Mouse (Mus musculus): Measurements from ENCODE around the gene Rexo2. TPM values are rescaled to one million over a fixed set of nuclear protein-coding genes. Genes with fewer than 3 reads are reported as not detected.

Rexo2 gene
- total and polyA plus RNA-seq, 3 experiments: 190 to 338 TPM; not detected in 1

DNA sequence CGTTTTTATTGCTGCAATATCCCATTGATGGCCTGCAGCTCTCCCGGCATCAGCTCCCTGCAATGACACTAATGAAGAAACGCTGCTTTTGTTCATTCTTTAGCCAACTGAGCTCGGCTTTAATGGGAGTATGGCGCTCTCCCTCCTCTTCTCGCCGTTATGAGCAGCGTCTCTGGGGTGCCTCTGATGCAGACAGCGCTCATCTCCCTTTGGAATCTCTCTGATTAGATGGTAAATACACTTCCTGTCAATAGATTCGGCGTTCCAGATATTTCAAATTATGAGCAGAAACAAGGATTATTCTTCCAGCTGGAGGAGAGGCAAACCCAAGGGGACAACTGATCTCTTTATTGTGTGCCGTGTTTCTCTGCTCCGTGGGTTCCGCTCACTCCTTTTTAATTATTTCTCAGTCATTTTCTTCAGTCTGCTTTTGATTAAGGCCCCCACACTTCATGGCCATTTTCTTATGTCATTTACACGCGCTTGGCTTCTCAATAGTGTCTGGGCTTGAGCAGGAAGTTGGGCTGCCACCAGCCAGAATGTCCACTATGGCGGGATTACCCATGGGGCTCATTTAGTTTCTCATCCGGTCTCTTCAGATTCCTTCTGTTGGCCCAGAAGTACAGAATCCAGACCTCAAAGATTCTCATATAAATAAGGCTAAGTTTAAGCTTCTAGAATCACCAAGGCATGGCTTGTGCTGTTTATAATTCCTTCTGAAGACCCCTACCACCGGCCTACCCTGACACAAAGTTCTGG is 37.1 kb upstream of the Rexo2 start:
- Histone ChIP-seq H3K4me1 (ENCODE audit: control insufficient read depth in 1 of 2, insufficient read depth in 2 of 2, low read length in 2 of 2) (no peaks in the 10 kb centered on the region), H3K27ac (ENCODE audit: control insufficient read depth, low read depth, low read length) (no peak overlapping the region), H3K9ac (ENCODE audit: control insufficient read depth, low read depth, low read length, poor library complexity, severe bottlenecking) (no peak overlapping the region), H3K36me3 (ENCODE audit: control insufficient read depth in 1 of 2, insufficient read depth in 2 of 2, low read length in 2 of 2) (no peaks in the 10 kb centered on the region), H3K4me3 (ENCODE audit: control insufficient read depth in 1 of 2, insufficient read depth in 1 of 2, low read depth in 2 of 2, low read length in 2 of 2) (no peak overlapping the region), H3K27me3 (ENCODE audit: control insufficient read depth in 1 of 2, insufficient read depth in 2 of 2, low read length in 2 of 2) (peaks cover 0 to 1% of the 10 kb centered on the region in 2 experiments; a peak in 2 of 4 replicates), H3K9me3 (replicated peaks; ENCODE audit: insufficient read depth, low read length) (no peaks in the 10 kb centered on the region), H3K79me2 (ENCODE audit: control insufficient read depth, insufficient read depth, low read length, poor library complexity) (no peaks in the 10 kb centered on the region)
- DNase-seq (ENCODE audit: low read depth, low spot score): no peak
- TF ChIP-seq CTCF (IDR thresholded peaks at IDR 0.05 in 2 of 3, conservative IDR thresholded peaks at IDR 0.05 in 1 of 3; ENCODE audit: control insufficient read depth in 1 of 3, insufficient read depth in 1 of 3, low read depth in 2 of 3, low read length in 3 of 3, poor library complexity in 1 of 3, severe bottlenecking in 1 of 3): no peak
- no peak for TF ChIP-seq UBTF (IDR thresholded peaks at IDR 0.05; ENCODE audit: borderline replicate concordance, insufficient read depth, low read depth, low read length)
- no peak for TF ChIP-seq SMC3 (IDR thresholded peaks at IDR 0.05; ENCODE audit: low read depth, low read length)
- no peak for TF ChIP-seq MYC (IDR thresholded peaks at IDR 0.05; ENCODE audit: low read depth, low read length)
- TF ChIP-seq CHD2 (IDR thresholded peaks at IDR 0.05; ENCODE audit: low read length): no peak
- TF ChIP-seq USF1 (IDR thresholded peaks at IDR 0.05; ENCODE audit: low read depth, low read length): no peak
- TF ChIP-seq MXI1 (IDR thresholded peaks at IDR 0.05; ENCODE audit: low read depth, low read length): no peak
- TF ChIP-seq POLR2A (IDR thresholded peaks at IDR 0.05; ENCODE audit: control insufficient read depth in 1 of 2, insufficient read depth in 1 of 2, low read depth in 1 of 2, low read length in 2 of 2, poor library complexity in 1 of 2): no peak
- TF ChIP-seq TAL1 (IDR thresholded peaks at IDR 0.05; ENCODE audit: low read length): no peak
- TF ChIP-seq TCF12 (IDR thresholded peaks at IDR 0.05; ENCODE audit: low read depth, low read length): no peak
- no peak for TF ChIP-seq NELFE (IDR thresholded peaks at IDR 0.05; ENCODE audit: low read depth, low read length)

DNA sequence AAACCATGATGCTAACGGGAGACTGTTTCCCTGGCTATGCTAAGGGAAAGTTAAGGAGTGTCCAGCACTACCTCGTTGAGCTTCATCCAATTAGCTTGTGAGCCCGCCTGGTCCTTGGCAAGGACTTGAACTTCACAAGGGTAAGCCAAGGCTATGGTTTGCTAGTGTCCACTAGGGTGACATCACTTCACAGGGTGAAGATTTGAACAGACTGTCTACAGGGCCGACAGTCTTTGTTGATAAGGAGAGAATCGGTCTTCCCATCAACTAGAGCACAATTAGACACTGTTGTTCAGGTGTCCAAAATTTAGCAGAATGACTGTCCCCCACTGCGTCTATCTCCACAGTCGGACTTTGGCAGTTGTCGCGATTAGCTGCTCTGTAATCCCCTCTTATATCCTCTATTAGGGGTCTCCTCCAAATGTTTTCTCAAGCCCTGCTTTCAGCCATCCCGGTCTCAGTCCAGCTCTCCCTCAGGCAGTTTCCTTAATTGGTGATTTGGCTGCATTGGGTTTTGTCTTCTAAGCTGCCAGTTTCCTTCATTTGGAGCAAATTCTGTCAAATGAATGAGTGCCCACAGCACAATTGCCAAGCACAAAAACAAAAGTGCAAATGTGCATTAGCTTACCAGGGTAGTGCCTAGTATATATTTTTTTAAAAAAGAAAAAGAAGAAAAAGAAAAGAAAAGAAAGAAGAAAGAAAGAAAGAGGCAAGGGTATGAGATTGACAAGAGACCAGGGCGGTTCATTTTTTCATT is 36.4 kb upstream of the Rexo2 start:
- Histone ChIP-seq H3K4me3 (ENCODE audit: control insufficient read depth in 1 of 2, insufficient read depth in 1 of 2, low read depth in 2 of 2, low read length in 2 of 2) (no peak overlapping the region), H3K9ac (ENCODE audit: control insufficient read depth, low read depth, low read length, poor library complexity, severe bottlenecking) (no peak overlapping the region), H3K79me2 (ENCODE audit: control insufficient read depth, insufficient read depth, low read length, poor library complexity) (no peaks in the 10 kb centered on the region), H3K4me1 (ENCODE audit: control insufficient read depth in 1 of 2, insufficient read depth in 2 of 2, low read length in 2 of 2) (no peaks in the 10 kb centered on the region), H3K27ac (ENCODE audit: control insufficient read depth, low read depth, low read length) (no peak overlapping the region), H3K9me3 (replicated peaks; ENCODE audit: insufficient read depth, low read length) (no peaks in the 10 kb centered on the region), H3K27me3 (ENCODE audit: control insufficient read depth in 1 of 2, insufficient read depth in 2 of 2, low read length in 2 of 2) (peaks cover 0 to 1% of the 10 kb centered on the region in 2 experiments; a peak in 2 of 4 replicates), H3K36me3 (ENCODE audit: control insufficient read depth in 1 of 2, insufficient read depth in 2 of 2, low read length in 2 of 2) (no peaks in the 10 kb centered on the region)
- TF ChIP-seq GABPA (IDR thresholded peaks at IDR 0.05; ENCODE audit: low read depth, low read length) (no peak), E2F4 (IDR thresholded peaks at IDR 0.05; ENCODE audit: borderline replicate concordance, low read depth, low read length) (no peak), TCF12 (IDR thresholded peaks at IDR 0.05; ENCODE audit: low read depth, low read length) (no peak), RAD21 (IDR thresholded peaks at IDR 0.05; ENCODE audit: low read depth, low read length) (no peak), POLR2AphosphoS2 (IDR thresholded peaks at IDR 0.05; ENCODE audit: low read length) (no peak), RCOR1 (IDR thresholded peaks at IDR 0.05; ENCODE audit: low read depth, low read length) (no peak), ZMIZ1 (IDR thresholded peaks at IDR 0.05; ENCODE audit: low read depth, low read length) (no peak), HCFC1 (IDR thresholded peaks at IDR 0.05; ENCODE audit: low read depth, low read length) (no peak), POLR2A (IDR thresholded peaks at IDR 0.05; ENCODE audit: control insufficient read depth in 1 of 2, insufficient read depth in 1 of 2, low read depth in 1 of 2, low read length in 2 of 2, poor library complexity in 1 of 2) (no peak), GATA1 (IDR thresholded peaks at IDR 0.05; ENCODE audit: low read depth, low read length) (no peak), MYB (IDR thresholded peaks at IDR 0.05; ENCODE audit: low read depth, low read length) (no peak), USF2 (IDR thresholded peaks at IDR 0.05; ENCODE audit: borderline replicate concordance in 1 of 2, insufficient read depth in 1 of 2, low read depth in 1 of 2, low read length in 2 of 2) (no peak), MAFK (IDR thresholded peaks at IDR 0.05; ENCODE audit: borderline replicate concordance, low read depth, low read length) (no peak), MAX (IDR thresholded peaks at IDR 0.05; ENCODE audit: low read length) (no peak), KAT2A (conservative IDR thresholded peaks at IDR 0.05; ENCODE audit: low read depth, low read length) (no peak), CTCF (IDR thresholded peaks at IDR 0.05 in 2 of 3, conservative IDR thresholded peaks at IDR 0.05 in 1 of 3; ENCODE audit: control insufficient read depth in 1 of 3, insufficient read depth in 1 of 3, low read depth in 2 of 3, low read length in 3 of 3, poor library complexity in 1 of 3, severe bottlenecking in 1 of 3) (no peak)
- DNase-seq (ENCODE audit: low read depth, low spot score): no peak

Data from MEL (cell line).